Mouse (Mus musculus) ES-E14 (cell line): ENCODE results near the gene Nsmce3.

ENCODE experiments used
- HCFC1 ChIP-seq: IDR thresholded peaks from 2 replicates; pipeline ENCODE4 v1.6.1; 2012; ENCODE audit warnings: low read length, inconsistent platforms, borderline replicate concordance; ENCODE audit not compliant: insufficient read depth
- ZC3H11A ChIP-seq: IDR thresholded peaks from 2 replicates; pipeline ENCODE4 v1.6.1; 2012; ENCODE audit warnings: low read depth, mild to moderate bottlenecking, inconsistent platforms, low read length, borderline replicate concordance
- ZNF384 ChIP-seq: IDR thresholded peaks from 2 replicates; pipeline ENCODE4 v1.6.1; 2012; ENCODE audit warnings: low read depth, low read length, inconsistent platforms

DNA sequence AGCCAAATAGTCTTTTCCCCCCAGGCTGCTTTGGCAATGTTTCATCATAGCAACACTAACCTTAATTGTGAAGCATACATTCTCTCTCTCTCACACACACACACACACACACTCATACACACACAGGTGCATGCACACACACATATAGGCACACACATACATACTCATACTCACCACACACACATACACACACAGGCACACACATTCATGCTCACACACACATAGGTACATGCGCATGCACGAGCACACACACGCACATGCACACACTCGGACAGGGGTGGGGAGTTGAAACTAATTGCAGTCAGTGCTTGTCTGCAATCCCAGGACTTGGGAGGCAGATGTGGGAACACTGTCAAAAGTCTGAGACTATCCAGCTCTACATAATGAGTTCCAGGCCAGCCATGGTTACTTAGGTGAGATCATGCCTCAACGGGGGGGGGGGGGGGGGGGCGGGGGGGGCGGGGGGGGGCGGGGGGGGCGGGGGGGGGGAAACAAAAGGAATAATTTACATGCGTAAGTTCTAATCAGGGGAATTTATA, 17.3 kb downstream of the Nsmce3 start:
- TF ChIP-seq HCFC1, result no peak
- no peak for TF ChIP-seq ZNF384
- TF ChIP-seq ZC3H11A, result no peak
